16 mouse cellular contexts compared by ENCODE assay signal in genomic region chr7:120272110-120272509, GRCm38 (mm10). TPM values are rescaled to one million over a fixed set of nuclear protein-coding genes. Genes with fewer than 3 reads are reported as not detected.
DNase-seq lines count a peak whose midpoint lies in the region; ATAC-seq lines count a peak whose summit lies in the region.
"Had no signal": no experiment of that assay in that cellular context is flagged by ENCODE, and none has a peak within 500 bp of the region (broad histone marks: within the 10 kb centered on the region; RNA-seq: fewer than 3 reads in every experiment).

No protein-coding gene starts in this region.

- H3K36me3 ChIP-seq in forebrain, embryonic 14.5 days (ENCODE audit: control insufficient read depth, insufficient read depth, low read length) = no peaks in the 10 kb centered on the region
- H3K36me3 ChIP-seq in forebrain, embryonic 12.5 days (replicated peaks) = no peaks in the 10 kb centered on the region
- H3K36me3 ChIP-seq in midbrain, embryonic 14.5 days (ENCODE audit: control insufficient read depth, insufficient read depth, low read length) = no peaks in the 10 kb centered on the region
- H3K36me3 ChIP-seq in midbrain, embryonic 13.5 days = no peaks in the 10 kb centered on the region
- H3K36me3 ChIP-seq: embryonic facial prominence, embryonic 12.5 days had no signal

- H3K27ac ChIP-seq in forebrain, embryonic 14.5 days (ENCODE audit: low read depth, low read length) = 0 out of 2 replicates have a peak overlapping the region, but pooled peaks have one; percentile 21
- no peak overlapping the region for H3K27ac ChIP-seq in forebrain, embryonic 12.5 days
- H3K27ac ChIP-seq in midbrain, embryonic 14.5 days (replicated peaks; ENCODE audit: low read depth, low read length) = no peak overlapping the region
- no peak overlapping the region for H3K27ac ChIP-seq in midbrain, embryonic 13.5 days
- H3K27ac ChIP-seq: embryonic facial prominence, embryonic 12.5 days; left cerebral cortex, adult 2 months had no signal

- DNase-seq in forebrain, embryonic 14.5 days (ENCODE audit: low spot score) = peak; percentile 91
- peak; percentile 69 for DNase-seq in midbrain, embryonic 14.5 days
- DNase-seq in cerebellum, postnatal 36 days = peak; percentile 35 to 49
- peak; percentile 37 to 51 for DNase-seq in layer of hippocampus, postnatal 36 days
- no peak for DNase-seq in gastrocnemius, adult 8-10 months (ENCODE audit: low spot score in 2 of 2)
- DNase-seq: adrenal gland, postnatal 36 days; B cell, adult 2 months; lung, adult 2 months; thymus, adult 18-20 months had no signal

- peak overlapping the region; percentile 4; the same call in 1 of the 2 replicates for H3K4me2 ChIP-seq in forebrain, embryonic 14.5 days (ENCODE audit: low read length)
- no peak overlapping the region for H3K4me2 ChIP-seq in forebrain, embryonic 12.5 days
- H3K4me2 ChIP-seq in midbrain, embryonic 14.5 days (ENCODE audit: low read length) = no peak overlapping the region
- no peak overlapping the region for H3K4me2 ChIP-seq in midbrain, embryonic 13.5 days (replicated peaks)
- H3K4me2 ChIP-seq: embryonic facial prominence, embryonic 12.5 days had no signal

- H3K9ac ChIP-seq in forebrain, embryonic 14.5 days (ENCODE audit: low read length) = no peak overlapping the region
- no peak overlapping the region for H3K9ac ChIP-seq in forebrain, embryonic 12.5 days
- no peak overlapping the region for H3K9ac ChIP-seq in midbrain, embryonic 14.5 days (replicated peaks; ENCODE audit: low read length)
- no peak overlapping the region for H3K9ac ChIP-seq in midbrain, embryonic 13.5 days (replicated peaks)
- H3K9ac ChIP-seq: embryonic facial prominence, embryonic 12.5 days had no signal

- H3K9me3 ChIP-seq in forebrain, embryonic 14.5 days (replicated peaks; ENCODE audit: control insufficient read depth, low read length) = no peaks in the 10 kb centered on the region
- H3K9me3 ChIP-seq in forebrain, embryonic 12.5 days = no peaks in the 10 kb centered on the region
- no peaks in the 10 kb centered on the region for H3K9me3 ChIP-seq in midbrain, embryonic 14.5 days (ENCODE audit: control insufficient read depth, low read length)
- H3K9me3 ChIP-seq in midbrain, embryonic 13.5 days = no peaks in the 10 kb centered on the region
- H3K9me3 ChIP-seq: embryonic facial prominence, embryonic 12.5 days had no signal

- no peak overlapping the region for H3K4me3 ChIP-seq in forebrain, embryonic 14.5 days (ENCODE audit: low read depth, low read length)
- no peak overlapping the region for H3K4me3 ChIP-seq in forebrain, embryonic 12.5 days (replicated peaks)
- H3K4me3 ChIP-seq in midbrain, embryonic 14.5 days (replicated peaks; ENCODE audit: low read depth, low read length) = no peak overlapping the region
- H3K4me3 ChIP-seq in midbrain, embryonic 13.5 days (replicated peaks) = no peak overlapping the region
- H3K4me3 ChIP-seq: embryonic facial prominence, embryonic 12.5 days; left cerebral cortex, adult 2 months had no signal

- peak; percentile 95 for ATAC-seq in forebrain, embryonic 14.5 days
- no peak; the same call in 1 of the 2 replicates for ATAC-seq in forebrain, embryonic 12.5 days (ENCODE audit: low FRiP score)
- ATAC-seq in midbrain, embryonic 14.5 days (ENCODE audit: low FRiP score, low TSS enrichment) = no peak
- no peak for ATAC-seq in midbrain, embryonic 13.5 days
- no peak for ATAC-seq in frontal cortex, adult (ENCODE audit: low TSS enrichment)

- WGBS in forebrain, embryonic 14.5 days = 17% methylated on average over 7 of the region's 7 CpGs
- 62% methylated on average over 7 of the region's 7 CpGs for WGBS in forebrain, embryonic 12.5 days
- 69% methylated on average over 7 of the region's 7 CpGs for WGBS in midbrain, embryonic 14.5 days
- 76% methylated on average over 7 of the region's 7 CpGs for WGBS in midbrain, embryonic 13.5 days

- no peaks in the 10 kb centered on the region; the same call in none of the 2 replicates for H3K4me1 ChIP-seq in forebrain, embryonic 14.5 days (ENCODE audit: control insufficient read depth, insufficient read depth, low read length)
- no peaks in the 10 kb centered on the region for H3K4me1 ChIP-seq in forebrain, embryonic 12.5 days
- H3K4me1 ChIP-seq in midbrain, embryonic 14.5 days (ENCODE audit: control insufficient read depth, insufficient read depth, low read length) = no peaks in the 10 kb centered on the region
- no peaks in the 10 kb centered on the region for H3K4me1 ChIP-seq in midbrain, embryonic 13.5 days (replicated peaks)
- H3K4me1 ChIP-seq: embryonic facial prominence, embryonic 12.5 days had no signal

- H3K27me3 ChIP-seq in forebrain, embryonic 14.5 days (replicated peaks; ENCODE audit: control insufficient read depth, insufficient read depth, low read length) = no peaks in the 10 kb centered on the region
- H3K27me3 ChIP-seq in forebrain, embryonic 12.5 days = no peaks in the 10 kb centered on the region
- H3K27me3 ChIP-seq in midbrain, embryonic 14.5 days (ENCODE audit: control insufficient read depth, insufficient read depth, low read length) = no peaks in the 10 kb centered on the region
- H3K27me3 ChIP-seq in midbrain, embryonic 13.5 days = no peaks in the 10 kb centered on the region
- H3K27me3 ChIP-seq: embryonic facial prominence, embryonic 12.5 days had no signal

RNA-seq across cellular contexts. Expression of gene Abca15, which starts 56.4 kb away (rescaled TPM):
- polyA plus RNA-seq in forebrain, embryonic 14.5 days (2014; fragmentation: Nextera tagmentation; extraction: Ambion mirVana) = not detected in 2 replicates
- polyA plus RNA-seq in forebrain, embryonic 12.5 days (2016; fragmentation: Nextera tagmentation; extraction: Ambion mirVana) = not detected in 2 replicates
- polyA plus RNA-seq in midbrain, embryonic 14.5 days (2014; fragmentation: Nextera tagmentation; extraction: Ambion mirVana) = not detected in 2 replicates
- not detected in 2 replicates for polyA plus RNA-seq in midbrain, embryonic 13.5 days (2015; fragmentation: Nextera tagmentation; extraction: Ambion mirVana)
- total RNA-seq in layer of hippocampus, postnatal 36 days (2021) = not detected
- total RNA-seq in gastrocnemius, adult 8-10 months (2022) = not detected
- total RNA-seq: adrenal gland, postnatal 36 days; gastrocnemius, adult 18-20 months; left cerebral cortex, adult 2 months had no signal
- polyA plus RNA-seq: embryonic facial prominence, embryonic 12.5 days; heart, postnatal 0 days; lung, adult 2 months had no signal

Comparison
In these comparisons a context has a peak if more than half of its experiments do, and no peak if none do; other contexts are left out.
1. DNase-seq: peak in forebrain, embryonic 14.5 days (single experiment), midbrain, embryonic 14.5 days (single experiment), cerebellum, postnatal 36 days (2 of 2) and layer of hippocampus, postnatal 36 days (2 of 2); none in gastrocnemius, adult 8-10 months (0 of 2).